Mouse (Mus musculus): ENCODE measurements around the gene Vsig10. TPM values are rescaled to one million over a fixed set of nuclear protein-coding genes. Genes with fewer than 3 reads are reported as not detected.
"Not testable (repeated sequence)": the region's sequence is repeated elsewhere in the genome, so short reads cannot be mapped to it uniquely, and the experiment has no call there.

The Vsig10 gene
- total RNA-seq, 2 experiments from 2014 or later, result 5.7 to 6.9 TPM

DNA sequence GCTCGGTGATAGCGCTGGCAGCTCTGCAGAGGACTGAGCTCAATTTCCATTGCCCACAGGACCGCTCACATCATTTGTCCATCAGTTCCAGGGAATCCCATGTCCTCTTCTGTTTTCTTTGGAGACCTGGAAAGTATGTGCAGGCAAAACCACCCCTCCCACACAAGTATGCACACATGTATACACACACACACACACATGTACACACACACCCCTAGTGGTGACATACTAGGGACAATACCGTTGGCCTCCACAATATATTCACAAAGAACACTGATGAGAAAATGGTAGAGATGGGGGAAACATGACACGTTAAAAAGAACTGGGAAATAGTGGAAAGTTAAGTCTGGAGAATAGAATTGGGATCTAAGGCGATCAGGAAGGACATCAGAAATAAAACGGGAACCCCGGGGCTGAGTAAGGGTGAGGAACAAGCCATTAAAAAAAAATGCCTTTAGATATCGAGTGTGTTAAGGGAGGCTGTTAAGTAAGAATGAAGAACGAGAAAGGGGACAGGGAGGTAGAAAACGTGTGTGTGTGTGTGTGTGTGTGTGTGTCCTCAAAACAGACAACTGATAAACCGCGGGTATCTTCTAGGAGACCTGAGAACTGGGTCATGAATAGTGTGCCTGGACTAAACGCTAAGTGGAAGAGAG lies 36.9 kb downstream of the Vsig10 start:
- DNase-seq (ENCODE audit: low spot score), result no peak

DNA sequence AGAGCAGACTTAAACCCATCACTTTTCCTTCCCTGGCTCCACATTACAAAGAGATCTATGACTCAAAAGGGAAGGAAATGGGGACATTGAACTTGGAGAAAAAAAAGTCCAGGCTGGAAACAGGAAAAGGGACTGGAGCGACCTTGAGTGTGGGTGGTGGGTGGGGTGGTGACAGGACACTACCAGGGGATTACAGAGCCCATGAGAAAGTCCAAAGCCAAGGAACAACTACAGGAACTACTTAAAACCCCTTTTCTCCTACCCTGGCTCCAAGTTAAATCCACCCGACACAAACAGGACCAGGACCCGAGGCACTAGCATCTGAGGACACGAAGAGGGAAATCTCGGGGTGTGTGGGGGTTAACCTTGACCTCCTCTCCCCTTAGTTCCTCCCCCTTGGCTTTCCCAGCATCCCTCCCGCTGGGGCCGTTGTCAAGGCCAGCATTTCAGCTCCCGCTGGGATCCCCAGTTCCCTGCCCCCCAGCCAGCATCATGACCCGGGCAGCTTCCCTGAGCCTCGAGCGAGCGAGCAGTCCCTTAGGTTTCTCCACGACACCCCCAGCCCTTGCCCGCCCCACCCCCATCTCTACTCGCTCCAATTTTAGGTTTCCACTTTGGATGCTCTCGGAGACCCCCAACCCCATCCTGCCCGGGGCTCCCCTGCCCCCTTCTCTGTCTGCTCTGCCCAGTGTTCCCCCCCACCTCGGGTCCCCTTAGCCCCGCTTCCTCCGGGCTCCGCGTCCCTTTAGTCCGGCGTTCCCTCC lies 37.7 kb downstream of the Vsig10 start:
- DNase-seq (ENCODE audit: low spot score), result peak; percentile 59

DNA sequence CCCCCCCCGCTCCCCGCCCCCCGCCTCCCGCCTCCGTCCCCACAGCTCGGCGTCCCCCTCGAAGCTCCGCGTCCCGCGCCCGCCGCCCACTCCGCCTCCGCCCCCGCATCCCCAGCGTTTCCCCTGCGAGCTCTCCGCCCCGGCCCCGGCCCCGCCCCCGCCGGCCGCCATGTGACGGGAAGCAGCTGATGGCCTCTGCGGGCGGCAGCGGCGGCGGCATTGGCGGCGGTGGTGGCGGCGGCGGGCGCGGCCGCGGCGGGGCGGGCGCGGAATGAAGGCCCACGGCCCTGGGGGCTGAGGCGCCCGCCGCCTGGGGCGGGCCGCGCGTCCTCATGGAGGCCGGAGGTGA lies 38.2 kb downstream of the Vsig10 start, which contains the start of gene Wsb2:
Gene Wsb2 (plus strand): TSS at position 176 of the 349 bp plus-strand sequence.
- peak; percentile 78 for DNase-seq (ENCODE audit: low spot score)

DNA sequence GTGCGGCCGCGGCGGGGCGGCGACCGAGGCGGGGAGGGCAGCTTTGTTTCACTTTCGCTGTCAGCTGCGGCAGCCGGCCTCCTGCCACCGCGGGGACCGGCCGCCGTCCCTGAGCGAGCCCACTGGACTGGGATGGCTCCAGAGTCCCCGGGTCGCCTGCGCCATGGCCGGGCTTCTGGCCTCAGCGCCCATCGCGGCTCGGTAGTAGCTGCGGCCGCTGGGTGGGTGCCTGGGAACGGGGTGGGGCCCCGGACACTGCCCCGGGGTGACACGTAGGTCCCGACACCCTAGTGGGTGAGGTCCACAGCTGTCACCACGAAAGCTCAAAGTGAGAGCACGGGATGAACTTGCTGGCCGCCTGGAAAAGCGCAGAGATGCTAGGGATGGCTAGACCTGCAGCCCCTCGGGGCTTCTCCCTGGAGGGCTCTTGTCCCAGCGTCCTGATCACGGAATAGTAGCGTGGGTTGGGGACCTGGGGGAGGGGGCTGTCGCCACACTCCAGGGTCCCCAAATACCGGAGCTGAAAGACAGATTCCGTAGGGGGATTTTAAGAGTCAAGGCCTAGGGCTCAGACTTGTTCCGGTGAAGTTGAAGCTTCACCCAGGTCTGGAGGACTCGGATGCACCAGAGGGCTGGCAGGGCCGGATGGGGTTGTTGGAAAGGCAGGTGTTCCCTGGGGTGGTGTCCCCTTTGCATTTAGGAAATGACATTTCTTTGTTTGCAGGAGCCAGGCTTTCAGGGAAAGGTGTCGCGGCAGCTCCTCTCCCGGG lies 38.8 kb downstream of the Vsig10 start:
- DNase-seq (ENCODE audit: low spot score), result no peak

DNA sequence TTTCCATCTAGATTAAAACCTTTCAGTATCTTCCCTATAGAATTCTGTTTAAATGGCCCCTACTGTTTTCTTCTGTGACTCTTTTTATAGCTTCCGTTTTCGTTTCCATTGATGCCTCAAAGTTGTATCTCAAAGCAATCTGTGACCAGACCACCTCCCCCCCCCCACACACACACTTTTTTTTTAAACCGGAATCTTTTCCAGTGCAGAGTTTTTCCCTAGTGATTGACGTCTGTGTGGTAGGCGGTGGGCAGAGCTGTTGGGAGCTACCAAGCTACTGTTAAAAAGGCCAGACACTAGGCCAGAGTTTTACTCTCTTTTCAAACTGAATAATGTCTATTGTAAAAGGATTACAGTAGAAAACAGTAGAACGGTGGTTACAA lies 39.4 kb downstream of the Vsig10 start:
- no peak for DNase-seq (ENCODE audit: low spot score)

DNA sequence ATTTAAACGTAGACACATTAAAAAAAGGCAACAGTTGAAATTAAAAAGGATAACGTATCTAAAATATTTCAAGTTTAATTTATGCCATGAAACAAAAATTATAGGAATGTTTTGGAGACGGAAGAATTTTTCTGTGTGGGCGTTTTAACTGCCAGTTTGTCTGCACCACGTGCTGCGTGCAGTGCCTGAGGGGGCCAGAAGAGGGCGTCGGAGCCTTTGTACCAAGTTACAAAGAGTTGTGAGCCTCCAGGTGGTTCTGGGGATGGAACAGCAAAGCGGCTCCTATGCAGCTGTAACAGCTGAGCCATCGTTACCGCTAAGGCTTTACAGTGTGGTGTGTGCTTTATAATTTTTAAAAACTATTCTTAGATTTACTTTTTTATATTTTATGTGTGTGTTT lies 39.8 kb downstream of the Vsig10 start:
- DNase-seq (ENCODE audit: low spot score), result peak; percentile 47

DNA sequence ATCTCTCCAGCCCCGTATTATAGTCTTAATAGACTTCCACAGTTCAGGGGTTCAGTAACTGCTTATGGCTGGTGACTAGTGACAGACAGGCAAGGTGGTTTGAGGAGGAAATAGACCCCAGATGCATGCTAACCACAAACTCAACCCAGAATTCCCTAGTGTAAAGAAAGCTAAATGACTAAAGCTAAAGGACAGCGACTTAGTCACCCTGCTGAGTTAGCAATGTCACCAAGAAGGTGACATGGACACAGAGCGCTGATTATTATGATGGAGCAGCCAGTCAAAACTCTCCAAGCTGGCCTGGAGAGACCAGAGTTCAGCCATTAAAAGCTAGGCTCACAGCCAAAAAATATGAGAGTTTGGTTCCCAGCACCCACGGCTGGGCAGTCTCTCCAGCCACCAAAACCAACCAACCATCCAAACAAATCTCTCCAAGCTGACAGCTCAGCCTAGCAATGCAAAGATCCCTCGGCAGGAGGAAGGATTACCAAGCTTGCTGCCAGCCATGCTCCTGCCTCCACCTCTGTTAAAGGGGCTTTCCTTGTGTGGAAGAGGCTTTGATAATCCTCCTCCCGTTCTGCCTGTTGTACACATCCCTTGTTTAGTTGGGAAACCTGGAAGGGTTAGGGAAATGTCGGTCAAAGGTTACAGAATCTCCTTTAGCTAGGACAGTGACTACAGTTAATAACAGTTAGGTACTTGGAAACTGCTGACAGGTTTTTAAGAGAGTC lies 40.8 kb downstream of the Vsig10 start:
- no peak for DNase-seq (ENCODE audit: low spot score)

DNA sequence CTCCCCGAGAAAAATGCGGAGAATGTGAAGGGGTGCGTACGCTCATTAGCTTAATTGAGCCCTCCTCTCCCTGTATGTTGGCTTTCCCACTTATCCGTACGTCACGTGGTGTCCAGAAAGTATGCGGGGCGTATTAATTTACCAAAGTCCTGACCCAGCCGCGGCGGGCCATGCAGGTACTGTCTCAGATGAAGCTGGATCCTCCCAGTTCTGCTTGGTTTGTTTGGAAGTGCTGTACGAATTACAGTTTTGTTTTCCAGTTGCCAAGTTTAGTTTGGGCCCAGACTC lies 41.3 kb downstream of the Vsig10 start:
- DNase-seq (ENCODE audit: low spot score), result no peak

DNA sequence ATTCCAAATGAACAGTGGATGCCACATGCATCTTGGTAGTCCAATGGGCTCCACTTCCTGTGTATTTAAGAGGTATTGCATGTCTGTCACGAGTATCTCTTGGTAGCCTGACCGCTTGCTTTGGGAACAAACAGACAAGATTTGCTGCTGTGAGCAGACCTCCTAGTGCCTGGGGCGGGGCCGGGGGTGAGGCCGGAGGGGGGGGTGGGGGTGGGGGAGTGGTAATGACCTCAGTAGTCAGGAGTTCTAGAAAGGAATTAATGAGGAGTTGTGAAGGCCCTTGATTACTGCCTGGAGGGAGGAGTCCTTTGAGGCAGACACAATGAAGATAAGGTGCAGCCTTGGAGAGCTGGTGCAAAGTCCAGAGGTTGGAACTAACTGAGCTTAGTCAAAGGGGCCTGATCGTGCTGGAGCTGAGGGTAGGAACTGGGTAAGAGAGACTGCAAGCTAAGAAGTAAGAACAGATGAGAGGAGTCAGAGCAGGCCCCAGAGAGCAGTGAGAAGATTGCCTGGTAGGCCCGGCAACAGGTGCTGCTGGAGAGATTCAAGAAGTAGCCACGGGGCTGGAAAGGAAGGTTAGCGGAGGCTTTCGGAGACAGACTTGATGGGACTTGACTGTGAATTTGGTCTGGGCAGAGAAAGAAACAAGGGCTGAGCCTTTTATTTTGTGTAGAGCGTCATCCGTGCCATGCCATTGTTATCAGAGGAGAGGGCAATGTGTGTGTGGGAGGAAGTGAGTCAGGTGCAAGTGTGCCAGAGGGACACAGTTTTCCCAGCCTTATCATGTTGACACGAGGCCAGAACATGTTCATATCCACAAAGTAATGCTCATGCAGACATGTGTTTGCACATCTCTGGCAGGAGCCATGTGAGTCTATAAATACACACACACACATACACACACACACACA lies 42.0 kb downstream of the Vsig10 start:
- no peak for DNase-seq (ENCODE audit: low spot score)

DNA sequence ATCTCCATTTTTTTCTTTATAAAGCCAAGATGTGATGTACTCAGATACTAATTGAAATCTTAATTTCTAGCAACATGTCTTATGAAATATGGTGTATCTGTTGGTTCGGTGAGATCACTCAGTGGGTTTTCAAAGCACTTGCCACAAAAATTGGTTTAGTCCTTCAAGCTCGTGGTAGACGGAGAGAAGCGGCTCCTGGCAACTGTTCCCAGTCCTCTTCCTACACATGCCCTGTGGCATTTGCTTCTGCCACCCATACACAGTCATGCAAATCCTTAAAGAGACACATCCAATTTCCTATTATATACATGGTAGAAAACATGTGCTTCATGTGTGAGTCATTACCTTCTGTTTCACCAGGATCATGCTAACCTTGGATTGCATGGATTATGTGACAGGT lies 42.7 kb downstream of the Vsig10 start:
- DNase-seq (ENCODE audit: low spot score), result no peak

DNA sequence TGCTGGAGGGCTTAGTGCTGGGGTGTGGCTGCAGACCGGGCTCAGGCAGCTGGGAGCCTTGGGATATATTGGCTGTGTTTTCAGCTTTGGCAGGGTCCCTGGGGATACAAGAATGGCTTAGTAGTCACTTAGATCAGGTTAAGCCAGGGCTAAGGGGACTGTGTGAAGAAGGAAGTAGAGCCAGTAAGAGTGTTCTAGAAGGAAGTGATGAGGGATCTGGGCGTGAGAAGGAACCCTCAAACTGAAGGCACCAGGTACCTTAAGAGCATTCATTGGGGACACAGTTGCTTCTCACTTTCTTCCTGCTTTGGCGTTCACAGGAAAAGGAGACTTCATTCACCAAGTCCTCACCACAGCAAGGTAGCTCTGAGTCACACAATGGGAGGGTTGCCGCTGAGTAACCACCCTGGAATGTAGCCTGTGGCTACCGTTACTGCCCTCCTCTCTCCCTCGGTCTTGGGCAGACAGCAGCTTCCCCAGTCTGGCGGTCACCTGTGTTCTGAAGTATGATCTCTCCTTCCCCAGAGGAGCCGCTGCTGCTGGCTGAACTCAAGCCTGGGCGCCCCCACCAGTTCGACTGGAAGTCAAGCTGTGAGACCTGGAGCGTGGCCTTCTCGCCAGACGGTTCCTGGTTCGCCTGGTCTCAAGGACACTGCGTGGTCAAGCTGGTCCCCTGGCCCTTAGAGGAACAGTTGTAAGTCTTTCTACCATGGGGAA lies 44.3 kb downstream of the Vsig10 start:
- DNase-seq (ENCODE audit: low spot score), result peak; percentile 20

DNA sequence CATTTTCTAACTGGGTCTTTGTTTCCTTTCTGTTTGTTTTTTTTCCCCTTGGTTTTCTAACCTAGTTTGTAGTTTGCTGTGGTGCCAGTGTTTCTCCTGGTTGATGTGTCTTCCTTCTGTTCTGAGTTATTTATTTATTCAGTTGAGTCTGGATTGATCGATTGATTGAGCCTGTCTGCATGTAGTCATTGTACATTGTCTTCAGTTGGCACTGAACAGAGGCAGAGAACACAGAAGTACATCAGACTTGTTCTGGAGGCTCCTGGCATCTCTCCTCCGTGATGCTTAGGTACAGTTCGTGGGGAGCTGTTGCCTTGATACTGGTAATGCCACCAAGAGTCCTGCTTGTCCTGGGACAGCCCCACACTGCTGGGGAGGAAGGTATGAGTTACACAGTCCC lies 45.9 kb downstream of the Vsig10 start:
- DNase-seq (ENCODE audit: low spot score), result no peak

DNA sequence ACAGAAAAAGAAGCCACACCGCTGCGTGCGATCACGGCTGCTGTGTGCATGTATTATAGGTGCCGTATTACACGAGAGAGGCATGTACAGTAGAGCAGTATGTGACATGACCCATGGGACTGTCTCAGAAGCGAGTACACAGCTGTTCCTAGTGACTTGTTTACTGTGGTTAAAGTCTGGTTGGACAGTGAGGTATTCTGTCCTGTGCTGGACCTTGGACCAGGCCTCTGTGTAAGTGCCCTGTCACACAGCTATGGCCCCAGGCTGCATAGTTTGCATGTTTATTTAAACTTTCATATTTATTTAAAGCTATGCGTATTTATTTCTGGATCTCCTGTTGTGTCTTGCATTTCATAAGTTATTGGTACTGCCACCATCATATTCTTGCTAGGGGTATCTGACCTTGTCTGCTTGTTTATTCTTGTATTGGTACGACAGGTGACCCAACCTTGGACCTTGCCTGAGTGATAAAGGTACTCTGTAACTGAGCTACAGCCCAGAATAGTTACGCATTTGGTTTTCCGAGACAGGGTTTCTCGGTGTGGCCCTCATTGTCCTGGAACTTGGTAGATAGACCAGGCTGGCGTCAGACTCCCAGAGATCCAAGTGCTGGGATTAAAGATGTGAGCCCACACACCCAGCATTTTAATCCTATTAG lies 47.1 kb downstream of the Vsig10 start:
- DNase-seq (ENCODE audit: low spot score), result no peak

DNA sequence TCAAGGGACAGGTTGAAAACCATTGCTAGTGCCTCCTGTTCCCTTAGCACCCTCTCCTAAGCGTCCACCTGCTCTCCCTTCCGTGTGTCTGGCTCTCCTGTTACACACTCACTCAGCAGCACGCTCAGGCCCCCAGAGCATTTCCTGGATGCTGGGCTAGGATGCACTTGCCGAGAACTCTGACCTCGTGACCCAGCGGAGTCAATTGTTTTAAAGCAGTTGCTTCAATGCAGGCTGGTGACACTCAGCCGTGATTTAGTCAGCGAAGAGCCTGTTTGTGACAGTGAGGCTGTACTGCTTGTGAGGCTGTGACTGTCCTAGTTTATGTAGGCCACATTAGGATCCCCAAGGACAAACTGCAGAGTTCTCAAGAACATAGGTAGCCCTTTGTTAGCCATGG lies 48.3 kb downstream of the Vsig10 start:
- no peak for DNase-seq (ENCODE audit: low spot score)

DNA sequence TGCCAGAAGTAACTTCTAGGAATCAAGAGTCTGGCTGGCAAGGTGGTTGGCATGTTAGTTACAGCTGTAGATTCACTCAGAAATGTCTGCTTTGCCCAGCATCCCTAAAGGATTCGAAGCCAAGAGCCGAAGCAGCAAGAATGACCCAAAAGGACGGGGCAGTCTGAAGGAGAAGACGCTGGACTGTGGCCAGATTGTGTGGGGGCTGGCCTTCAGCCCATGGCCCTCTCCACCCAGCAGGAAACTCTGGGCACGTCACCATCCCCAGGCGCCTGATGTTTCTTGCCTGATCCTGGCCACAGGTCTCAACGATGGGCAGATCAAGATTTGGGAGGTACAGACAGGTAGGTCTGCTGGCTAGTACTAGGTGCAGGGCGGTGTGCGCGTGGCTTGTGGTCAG lies 51.7 kb downstream of the Vsig10 start:
- no peak for DNase-seq (ENCODE audit: low spot score)

DNA sequence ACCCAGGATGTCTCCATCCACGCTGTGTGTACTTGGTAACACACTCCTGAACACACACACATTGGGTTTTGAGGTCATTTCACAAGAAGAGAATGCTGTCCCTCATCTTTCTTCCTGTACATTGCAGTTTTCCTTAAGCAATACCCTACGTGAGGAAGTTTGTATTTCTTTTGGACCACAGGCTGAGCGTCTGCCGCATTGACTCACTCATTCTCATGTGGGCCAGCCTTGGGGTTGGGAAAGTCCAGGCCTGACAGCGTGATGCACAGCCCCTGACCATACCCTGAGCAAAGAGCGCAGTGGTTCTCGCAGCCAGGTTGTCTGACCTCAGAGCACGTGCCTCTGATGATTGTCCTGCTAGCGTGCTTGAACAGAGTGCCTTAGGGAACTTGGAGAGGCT lies 54.5 kb downstream of the Vsig10 start:
- no peak for DNase-seq (ENCODE audit: low spot score)

DNA sequence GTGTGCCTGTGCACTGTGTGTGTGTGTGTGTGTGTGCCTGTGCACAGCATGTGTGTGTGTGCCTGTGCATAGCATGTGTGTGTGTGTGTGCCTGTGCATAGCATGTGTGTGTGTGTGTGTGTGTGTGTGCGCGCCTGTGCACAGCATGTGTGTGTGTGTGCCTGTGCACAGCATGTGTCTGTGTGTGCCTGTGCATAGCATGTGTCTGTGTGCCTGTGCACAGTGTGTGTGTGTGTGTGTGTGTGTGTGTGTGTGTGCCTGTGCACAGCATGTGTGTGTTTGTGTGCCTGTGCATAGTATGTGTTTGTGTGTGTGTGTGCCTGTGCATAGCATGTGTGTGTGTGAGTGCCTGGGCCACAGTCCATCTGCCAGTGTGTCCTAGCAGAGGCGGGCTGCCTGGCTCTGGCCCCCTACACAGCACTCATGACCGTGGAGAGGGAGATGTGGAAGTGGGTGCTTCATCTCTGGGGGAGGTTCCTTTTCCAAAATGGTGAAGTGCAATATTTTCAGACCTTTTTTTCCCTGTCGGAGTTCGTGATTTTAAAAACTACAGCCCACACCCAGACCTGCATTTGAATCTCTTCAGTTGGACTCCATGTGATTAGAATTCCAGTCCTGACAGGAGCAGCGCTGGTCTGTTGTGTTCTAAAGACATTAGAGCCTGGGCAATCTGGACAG lies 55.6 kb downstream of the Vsig10 start:
- DNase-seq (ENCODE audit: low spot score), result no peak

DNA sequence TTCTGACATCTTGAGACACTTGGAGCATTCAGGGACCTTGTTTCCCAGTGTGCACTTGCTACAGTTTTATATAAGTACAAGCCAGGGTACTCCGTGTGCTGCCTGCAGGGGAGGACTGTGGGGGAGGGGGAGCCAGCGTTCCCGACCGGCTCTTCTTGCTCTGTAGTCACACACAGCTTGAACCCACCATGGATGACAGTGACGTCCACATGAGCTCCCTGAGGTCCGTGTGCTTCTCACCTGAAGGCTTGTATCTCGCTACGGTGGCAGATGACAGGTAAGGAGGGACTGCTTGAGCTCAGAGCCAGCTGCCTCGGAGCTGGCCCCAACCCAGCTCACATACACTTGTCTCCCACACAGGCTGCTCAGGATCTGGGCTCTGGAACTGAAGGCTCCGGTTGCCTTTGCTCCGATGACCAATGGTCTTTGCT lies 57.5 kb downstream of the Vsig10 start:
- DNase-seq (ENCODE audit: low spot score), result no peak

DNA sequence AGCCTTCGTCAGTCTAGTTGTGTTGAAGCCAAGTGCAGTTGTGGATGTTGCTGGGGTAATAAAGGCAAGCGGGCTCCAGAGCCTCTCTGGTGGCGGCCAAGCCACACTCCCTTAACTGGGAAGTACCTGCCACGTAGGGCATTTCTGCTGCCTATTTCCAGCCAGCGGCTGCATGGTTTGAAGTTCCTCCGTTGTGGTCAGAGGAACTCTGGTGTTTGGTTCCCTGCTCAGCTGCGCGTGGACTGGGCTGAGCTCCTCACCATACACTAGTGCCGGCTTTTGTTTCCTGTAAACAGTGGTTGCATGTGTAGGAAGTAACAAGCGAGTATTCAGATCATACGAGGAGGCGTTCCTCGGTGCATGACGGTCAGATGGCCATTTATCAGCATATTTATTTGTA lies 58.8 kb downstream of the Vsig10 start:
- not testable (repeated sequence) for DNase-seq (ENCODE audit: low spot score)
